Mouse (Mus musculus): ENCODE data around the gene Polr2i. TPM values are rescaled to one million over a fixed set of nuclear protein-coding genes. Genes with fewer than 3 reads are reported as not detected.
"Not testable (repeated sequence)": the region's sequence is repeated elsewhere in the genome, so short reads cannot be mapped to it uniquely, and the experiment has no call there.

Polr2i gene
- polyA plus RNA-seq, 1 experiment from 2014 or later = 158 TPM

DNA sequence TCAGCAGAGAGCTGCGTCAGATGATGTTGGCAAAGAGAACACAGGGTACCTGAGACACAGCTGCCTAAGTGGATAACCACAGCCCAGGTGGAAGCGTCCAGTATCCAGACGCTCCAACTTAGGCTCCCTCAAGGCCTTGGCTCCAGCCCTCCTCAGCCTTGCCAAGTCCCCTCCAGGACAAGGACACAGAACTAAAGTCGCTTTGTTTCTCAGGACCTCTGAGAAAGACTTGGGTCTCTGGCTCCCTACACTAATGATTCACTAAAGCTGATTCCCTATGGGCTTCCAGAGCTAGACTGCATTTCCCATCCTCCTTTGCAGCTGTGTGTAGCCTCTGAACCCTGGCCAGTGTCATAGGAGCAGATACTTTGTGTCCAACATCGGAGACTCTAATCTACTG is 31.5 kb upstream of the Polr2i start:
- WGBS = 81% methylated on average over 5 of the region's 5 CpGs
- H3K4me1 ChIP-seq (ENCODE audit: control insufficient read depth, insufficient read depth, low read length) = peaks cover 5% of the 10 kb centered on the region; the same call in 1 of the 2 replicates
- H3K27me3 ChIP-seq (ENCODE audit: control insufficient read depth, insufficient read depth, low read depth, low read length) = no peaks in the 10 kb centered on the region
- no peak overlapping the region for H3K4me3 ChIP-seq (ENCODE audit: low read depth, low read length)
- ATAC-seq = no peak
- H3K9ac ChIP-seq (ENCODE audit: low read depth, low read length) = no peak overlapping the region
- no peak overlapping the region for H3K27ac ChIP-seq (ENCODE audit: low read length)
- H3K36me3 ChIP-seq (ENCODE audit: control insufficient read depth, insufficient read depth, low read length) = no peaks in the 10 kb centered on the region
- no peaks in the 10 kb centered on the region for H3K9me3 ChIP-seq (replicated peaks; ENCODE audit: control insufficient read depth, low read length, poor library complexity, severe bottlenecking)
- H3K4me2 ChIP-seq (ENCODE audit: low read length) = no peak overlapping the region

DNA sequence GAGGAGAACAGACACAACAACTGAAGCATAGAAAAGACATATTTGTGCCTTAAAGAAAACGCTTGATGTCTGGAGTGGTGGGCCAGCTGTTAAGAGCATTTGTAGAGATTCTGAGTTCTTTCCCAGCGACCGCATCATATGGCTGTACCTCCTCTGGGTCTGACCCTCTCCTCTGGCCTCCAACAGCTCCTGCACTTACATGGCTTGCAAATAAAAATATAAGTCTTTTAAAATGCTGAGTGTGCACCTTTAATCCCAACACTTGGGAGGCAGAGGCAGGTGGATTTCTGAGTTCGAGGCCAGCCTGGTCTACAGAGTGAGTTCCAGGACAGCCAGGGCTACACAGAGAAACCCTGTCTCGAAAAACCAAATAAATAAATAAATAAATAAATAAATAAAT is 31.1 kb upstream of the Polr2i start:
- not testable (repeated sequence) for H3K4me3 ChIP-seq (ENCODE audit: low read depth, low read length); H3K9ac ChIP-seq (ENCODE audit: low read depth, low read length); H3K9me3 ChIP-seq (replicated peaks; ENCODE audit: control insufficient read depth, low read length, poor library complexity, severe bottlenecking); H3K27me3 ChIP-seq (ENCODE audit: control insufficient read depth, insufficient read depth, low read depth, low read length); H3K27ac ChIP-seq (ENCODE audit: low read length); H3K36me3 ChIP-seq (ENCODE audit: control insufficient read depth, insufficient read depth, low read length); ATAC-seq; H3K4me2 ChIP-seq (ENCODE audit: low read length); H3K4me1 ChIP-seq (ENCODE audit: control insufficient read depth, insufficient read depth, low read length)
- WGBS = 94% methylated on average over 5 of the region's 5 CpGs

DNA sequence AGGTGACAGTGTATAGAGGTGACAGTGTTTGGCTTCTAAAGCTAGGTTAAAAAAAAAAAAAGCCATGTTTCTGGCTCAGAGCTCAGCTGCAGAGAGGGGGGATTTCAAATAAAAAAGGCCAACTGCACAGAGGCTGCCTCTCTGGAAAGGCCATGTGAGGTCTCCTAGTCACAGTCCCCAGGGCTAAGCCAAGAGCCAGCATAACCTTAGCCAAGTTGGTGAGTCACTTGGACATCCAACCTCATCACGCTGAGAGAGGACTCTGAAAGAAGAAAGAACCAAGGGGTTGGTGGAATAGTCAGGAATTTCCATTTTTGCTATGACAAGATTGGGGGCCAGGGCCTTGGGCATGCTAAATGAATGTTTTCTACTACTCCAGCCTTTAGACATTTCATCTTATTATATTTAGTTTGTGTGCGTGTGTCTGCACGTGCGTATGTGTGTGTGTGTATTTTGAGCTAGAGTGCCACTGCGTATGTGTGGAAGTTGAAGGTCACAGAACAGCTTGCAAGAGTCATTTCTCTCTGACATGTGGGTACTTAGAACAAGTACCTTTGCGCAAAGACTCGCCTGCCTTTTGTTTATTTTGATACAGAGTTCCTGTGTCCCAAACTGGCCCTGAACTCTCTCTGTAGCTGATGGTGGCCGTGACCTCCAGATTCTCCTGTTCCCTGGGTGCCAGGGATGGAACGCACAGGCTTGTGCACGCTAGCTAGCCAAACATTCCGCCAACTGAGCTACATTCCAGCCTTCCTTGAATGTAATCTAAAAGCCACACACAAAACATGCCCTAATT is 28.7 kb upstream of the Polr2i start:
- WGBS = 86% methylated on average over 11 of the region's 11 CpGs
- no peaks in the 10 kb centered on the region for H3K27me3 ChIP-seq (ENCODE audit: control insufficient read depth, insufficient read depth, low read depth, low read length)

DNA sequence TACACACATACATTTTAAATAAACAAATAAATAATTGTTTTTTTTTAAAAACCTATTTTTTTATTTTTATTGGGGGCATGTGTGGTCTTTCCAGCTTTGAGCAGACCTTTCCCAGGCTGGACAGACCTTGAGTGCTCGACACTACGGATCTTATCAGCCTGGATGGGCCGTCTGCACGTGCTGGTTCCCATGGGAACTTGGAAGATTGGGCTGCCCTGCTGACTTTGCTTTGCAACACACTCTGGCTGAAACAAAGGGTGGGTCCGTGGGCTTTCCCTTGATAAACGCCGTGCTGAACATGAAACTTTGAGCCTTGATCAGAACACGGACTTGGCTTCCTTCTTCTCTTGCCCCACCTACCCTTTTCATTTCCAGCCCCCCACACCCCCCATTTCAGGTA is 27.4 kb upstream of the Polr2i start:
- Histone ChIP-seq H3K27me3 (ENCODE audit: control insufficient read depth, insufficient read depth, low read depth, low read length) (no peaks in the 10 kb centered on the region), H3K4me2 (ENCODE audit: low read length) (no peak overlapping the region), H3K9me3 (replicated peaks; ENCODE audit: control insufficient read depth, low read length, poor library complexity, severe bottlenecking) (no peaks in the 10 kb centered on the region), H3K27ac (ENCODE audit: low read length) (no peak overlapping the region), H3K9ac (ENCODE audit: low read depth, low read length) (no peak overlapping the region), H3K4me3 (ENCODE audit: low read depth, low read length) (no peak overlapping the region), H3K36me3 (ENCODE audit: control insufficient read depth, insufficient read depth, low read length) (no peaks in the 10 kb centered on the region), H3K4me1 (ENCODE audit: control insufficient read depth, insufficient read depth, low read length) (no peaks in the 10 kb centered on the region)
- no peak for ATAC-seq
- WGBS = 15% methylated on average over 8 of the region's 8 CpGs

More for the DNA sequence above, 28.7 kb upstream of the Polr2i start:
- Histone ChIP-seq H3K27ac (ENCODE audit: low read length) (no peak overlapping the region), H3K9me3 (replicated peaks; ENCODE audit: control insufficient read depth, low read length, poor library complexity, severe bottlenecking) (no peaks in the 10 kb centered on the region), H3K36me3 (ENCODE audit: control insufficient read depth, insufficient read depth, low read length) (no peaks in the 10 kb centered on the region), H3K4me3 (ENCODE audit: low read depth, low read length) (no peak overlapping the region), H3K4me2 (ENCODE audit: low read length) (no peak overlapping the region), H3K4me1 (ENCODE audit: control insufficient read depth, insufficient read depth, low read length) (0 out of 2 replicates have a peak, but pooled peaks cover 2% of the 10 kb centered on the region), H3K9ac (ENCODE audit: low read depth, low read length) (no peak overlapping the region)
- no peak for ATAC-seq

DNA sequence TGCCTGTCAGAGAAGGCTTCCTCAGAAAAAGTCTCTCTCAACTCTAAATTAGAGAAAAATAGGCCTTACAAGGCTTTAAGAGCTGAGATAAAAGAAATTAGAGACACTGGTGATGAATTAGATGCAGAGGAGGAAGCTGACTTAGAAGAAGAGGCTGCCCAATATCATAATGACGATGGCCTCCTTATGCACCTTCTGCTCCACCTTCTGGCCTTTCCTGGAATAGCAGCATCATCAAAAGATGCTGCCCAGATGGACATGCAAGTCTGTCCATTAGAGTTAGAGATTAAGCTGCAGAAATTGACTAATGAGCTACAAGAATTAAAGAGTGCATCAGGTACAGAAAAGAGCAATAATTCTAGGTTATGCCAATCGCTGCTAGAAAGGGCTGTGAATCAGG is 26.4 kb upstream of the Polr2i start:
- Histone ChIP-seq H3K4me1 (ENCODE audit: control insufficient read depth, insufficient read depth, low read length) (no peaks in the 10 kb centered on the region), H3K9me3 (replicated peaks; ENCODE audit: control insufficient read depth, low read length, poor library complexity, severe bottlenecking) (no peaks in the 10 kb centered on the region), H3K4me2 (ENCODE audit: low read length) (no peak overlapping the region), H3K27ac (ENCODE audit: low read length) (no peak overlapping the region), H3K36me3 (ENCODE audit: control insufficient read depth, insufficient read depth, low read length) (no peaks in the 10 kb centered on the region), H3K27me3 (ENCODE audit: control insufficient read depth, insufficient read depth, low read depth, low read length) (no peaks in the 10 kb centered on the region), H3K9ac (ENCODE audit: low read depth, low read length) (no peak overlapping the region), H3K4me3 (ENCODE audit: low read depth, low read length) (no peak overlapping the region)
- ATAC-seq = no peak
- WGBS = 5% methylated on average over 2 of the region's 2 CpGs

DNA sequence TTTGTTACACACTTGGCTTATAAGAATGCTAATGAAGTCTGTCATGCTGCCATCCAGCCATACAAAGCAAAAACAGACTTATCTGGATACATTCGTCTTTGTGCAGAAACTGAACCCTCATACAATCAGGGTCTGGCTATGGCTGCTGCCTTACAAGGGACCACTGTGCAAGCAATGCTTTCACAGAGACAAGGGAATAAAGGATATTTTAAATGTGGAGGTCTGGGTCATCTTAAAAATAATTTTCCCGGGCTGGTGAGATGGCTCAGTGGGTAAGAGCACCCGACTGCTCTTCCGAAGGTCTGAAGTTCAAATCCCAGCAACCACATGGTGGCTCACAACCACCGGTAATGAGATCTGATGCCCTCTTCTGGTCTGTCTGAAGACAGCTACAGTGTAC is 25.4 kb upstream of the Polr2i start:
- H3K4me2 ChIP-seq (ENCODE audit: low read length); H3K9ac ChIP-seq (ENCODE audit: low read depth, low read length); H3K4me3 ChIP-seq (ENCODE audit: low read depth, low read length); H3K4me1 ChIP-seq (ENCODE audit: control insufficient read depth, insufficient read depth, low read length); H3K9me3 ChIP-seq (replicated peaks; ENCODE audit: control insufficient read depth, low read length, poor library complexity, severe bottlenecking); H3K27me3 ChIP-seq (ENCODE audit: control insufficient read depth, insufficient read depth, low read depth, low read length); H3K27ac ChIP-seq (ENCODE audit: low read length); ATAC-seq; H3K36me3 ChIP-seq (ENCODE audit: control insufficient read depth, insufficient read depth, low read length): not testable (repeated sequence)
- 61% methylated on average over 5 of the region's 5 CpGs for WGBS

DNA sequence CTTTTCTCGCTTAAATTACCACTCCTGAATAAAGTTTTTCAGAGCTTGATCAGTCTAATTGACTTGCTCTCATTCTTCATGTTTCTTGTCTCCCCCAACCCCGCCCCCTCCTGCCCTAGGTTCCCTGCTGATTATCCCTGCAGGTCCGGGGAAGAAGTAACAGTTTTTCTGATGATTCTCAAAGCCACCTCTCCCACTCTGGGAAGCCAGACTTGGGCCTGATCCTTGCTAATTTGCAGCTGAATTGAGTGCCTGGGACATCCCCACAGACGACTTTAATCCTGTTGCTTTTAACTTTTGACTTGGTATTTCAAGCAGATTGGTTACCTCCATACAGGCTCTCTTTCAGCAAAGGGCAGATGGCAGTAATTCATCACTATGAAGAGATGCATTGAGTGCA is 20.7 kb upstream of the Polr2i start:
- H3K27ac ChIP-seq (ENCODE audit: low read length) = no peak overlapping the region
- 20% methylated on average over 4 of the region's 4 CpGs for WGBS
- no peak for ATAC-seq

DNA sequence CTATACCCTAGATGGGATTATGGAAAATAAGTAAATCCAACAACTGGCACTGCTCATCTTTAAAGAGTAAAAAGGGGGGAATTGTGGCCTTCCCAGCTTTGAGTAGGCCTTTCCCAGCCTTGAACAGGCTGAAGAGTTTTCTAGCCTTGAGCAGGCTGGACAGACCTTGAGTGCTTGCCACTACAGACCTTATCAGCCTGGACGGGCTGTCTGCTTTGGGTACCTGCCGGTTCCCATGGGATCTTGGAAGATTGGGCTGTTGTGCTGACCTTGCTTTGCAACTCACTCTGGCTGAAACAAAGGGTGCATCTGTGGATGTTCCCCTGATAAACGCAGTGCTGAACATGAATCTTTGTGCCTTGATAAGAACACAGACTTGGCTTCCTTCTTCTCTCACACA is 17.9 kb upstream of the Polr2i start:
- no peak overlapping the region for H3K27ac ChIP-seq (ENCODE audit: low read length)
- H3K4me1 ChIP-seq (ENCODE audit: control insufficient read depth, insufficient read depth, low read length) = peaks cover 7% of the 10 kb centered on the region; the same call in 1 of the 2 replicates
- no peaks in the 10 kb centered on the region for H3K9me3 ChIP-seq (replicated peaks; ENCODE audit: control insufficient read depth, low read length, poor library complexity, severe bottlenecking)
- no peak overlapping the region for H3K4me2 ChIP-seq (ENCODE audit: low read length)
- no peaks in the 10 kb centered on the region for H3K36me3 ChIP-seq (ENCODE audit: control insufficient read depth, insufficient read depth, low read length)
- H3K4me3 ChIP-seq (ENCODE audit: low read depth, low read length) = no peak overlapping the region
- H3K27me3 ChIP-seq (ENCODE audit: control insufficient read depth, insufficient read depth, low read depth, low read length) = no peaks in the 10 kb centered on the region
- no peak for ATAC-seq
- WGBS = 89% methylated on average over 3 of the region's 3 CpGs
- H3K9ac ChIP-seq (ENCODE audit: low read depth, low read length) = no peak overlapping the region

More for the DNA sequence above, 20.7 kb upstream of the Polr2i start:
- no peaks in the 10 kb centered on the region for H3K4me1 ChIP-seq (ENCODE audit: control insufficient read depth, insufficient read depth, low read length)
- H3K27me3 ChIP-seq (ENCODE audit: control insufficient read depth, insufficient read depth, low read depth, low read length) = no peaks in the 10 kb centered on the region
- no peaks in the 10 kb centered on the region for H3K9me3 ChIP-seq (replicated peaks; ENCODE audit: control insufficient read depth, low read length, poor library complexity, severe bottlenecking)
- no peak overlapping the region for H3K9ac ChIP-seq (ENCODE audit: low read depth, low read length)
- no peaks in the 10 kb centered on the region for H3K36me3 ChIP-seq (ENCODE audit: control insufficient read depth, insufficient read depth, low read length)
- no peak overlapping the region for H3K4me3 ChIP-seq (ENCODE audit: low read depth, low read length)
- H3K4me2 ChIP-seq (ENCODE audit: low read length) = no peak overlapping the region

DNA sequence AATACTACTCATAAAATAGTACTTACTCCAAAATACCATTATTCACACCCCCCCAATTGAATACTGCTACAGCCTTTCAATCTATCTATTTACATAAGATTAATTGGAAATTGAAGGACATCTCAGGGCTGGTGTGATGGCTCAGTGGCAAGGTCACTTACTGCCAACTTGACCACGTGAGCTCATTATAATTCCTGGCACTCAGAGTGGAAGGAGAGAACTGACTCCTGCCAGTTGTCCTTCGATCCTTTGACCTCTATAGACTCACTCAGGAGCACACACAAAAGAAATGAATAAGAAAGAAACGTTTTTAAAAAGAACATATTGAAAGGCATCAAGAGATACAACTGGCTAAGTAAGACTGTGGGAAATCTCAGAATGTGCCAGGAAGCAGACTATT is 15.9 kb upstream of the Polr2i start:
- Histone ChIP-seq H3K4me3 (ENCODE audit: low read depth, low read length) (no peak overlapping the region), H3K4me2 (ENCODE audit: low read length) (no peak overlapping the region), H3K27ac (ENCODE audit: low read length) (no peak overlapping the region), H3K27me3 (ENCODE audit: control insufficient read depth, insufficient read depth, low read depth, low read length) (no peaks in the 10 kb centered on the region), H3K36me3 (ENCODE audit: control insufficient read depth, insufficient read depth, low read length) (no peaks in the 10 kb centered on the region), H3K9ac (ENCODE audit: low read depth, low read length) (no peak overlapping the region), H3K9me3 (replicated peaks; ENCODE audit: control insufficient read depth, low read length, poor library complexity, severe bottlenecking) (no peaks in the 10 kb centered on the region), H3K4me1 (ENCODE audit: control insufficient read depth, insufficient read depth, low read length) (peaks cover 19% of the 10 kb centered on the region)
- WGBS = 66% methylated on average over 3 of the region's 3 CpGs
- ATAC-seq = no peak
